Mouse (Mus musculus): ENCODE results near the gene Prkar1b. TPM values are rescaled to one million over a fixed set of nuclear protein-coding genes. Genes with fewer than 3 reads are reported as not detected.

Gene Prkar1b
- polyA plus RNA-seq, 1 experiment from 2014 or later, result 2.4 TPM

DNA sequence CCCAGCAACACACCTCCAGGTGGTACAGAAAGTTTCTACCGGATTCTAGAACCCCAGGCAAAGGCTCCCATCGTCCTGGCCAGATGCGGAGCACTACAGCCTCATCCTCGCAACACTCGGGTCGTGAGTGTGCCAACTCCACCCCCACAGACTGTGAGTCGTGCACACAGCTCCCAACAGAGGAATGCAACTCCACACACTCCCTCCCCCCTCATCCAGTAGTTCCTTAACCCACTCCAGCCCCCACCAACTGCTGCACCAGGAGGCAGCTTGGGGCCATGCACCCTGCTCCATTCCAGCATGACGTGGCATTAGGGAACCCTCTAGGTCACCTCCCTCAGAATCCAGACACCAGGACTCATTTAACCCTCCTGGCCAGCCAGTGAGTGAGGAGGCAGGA, 170.0 kb downstream of the Prkar1b start:
- no peak for DNase-seq (ENCODE audit: low spot score)

DNA sequence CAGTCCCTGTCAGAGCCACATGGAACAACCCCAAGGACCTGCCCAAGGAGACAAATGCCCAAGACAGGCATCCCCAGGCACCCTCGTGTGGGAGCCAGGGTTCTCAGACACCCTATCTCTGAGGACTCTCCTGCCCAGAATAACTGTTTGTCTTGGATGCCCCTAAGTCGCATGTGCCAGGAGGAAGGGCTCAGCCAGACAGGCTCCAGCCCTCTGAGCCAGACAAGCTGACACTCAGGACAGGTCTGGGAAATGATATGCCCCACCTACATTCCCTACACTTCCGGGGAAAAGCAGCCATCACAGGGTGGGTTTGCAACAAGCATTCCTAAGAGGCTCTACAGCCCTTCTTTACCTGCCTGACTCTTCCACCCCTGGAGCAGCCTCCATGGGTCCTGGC, 172.0 kb downstream of the Prkar1b start:
- no peak for DNase-seq (ENCODE audit: low spot score)

DNA sequence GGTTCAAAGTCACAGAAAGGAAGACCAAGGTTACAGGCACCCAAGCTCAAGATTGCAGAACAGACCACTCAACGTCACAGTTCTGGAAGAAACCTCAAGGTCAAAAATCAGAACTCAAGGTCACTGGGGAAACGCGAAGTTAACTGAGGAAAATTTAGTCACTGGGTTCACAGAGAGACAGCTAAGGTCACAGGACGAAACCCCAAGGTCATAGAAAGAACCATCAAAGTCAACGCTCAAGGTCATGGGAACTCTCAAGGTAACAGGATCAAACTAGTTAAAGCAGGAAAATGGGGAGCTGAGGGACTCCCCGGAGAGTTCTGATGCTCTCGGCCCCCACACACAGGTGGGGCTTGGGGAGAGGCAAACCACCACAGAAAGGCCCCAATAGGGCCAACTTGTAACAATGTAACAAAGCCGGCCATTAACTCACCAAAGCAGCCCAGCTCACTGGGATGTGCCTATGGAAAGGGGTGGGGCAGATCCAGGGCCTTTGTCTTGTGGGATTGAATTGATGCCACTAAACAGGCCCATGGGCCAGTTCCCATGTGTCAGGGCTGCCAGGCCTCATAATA, 174.8 kb downstream of the Prkar1b start:
- DNase-seq (ENCODE audit: low spot score), result no peak

DNA sequence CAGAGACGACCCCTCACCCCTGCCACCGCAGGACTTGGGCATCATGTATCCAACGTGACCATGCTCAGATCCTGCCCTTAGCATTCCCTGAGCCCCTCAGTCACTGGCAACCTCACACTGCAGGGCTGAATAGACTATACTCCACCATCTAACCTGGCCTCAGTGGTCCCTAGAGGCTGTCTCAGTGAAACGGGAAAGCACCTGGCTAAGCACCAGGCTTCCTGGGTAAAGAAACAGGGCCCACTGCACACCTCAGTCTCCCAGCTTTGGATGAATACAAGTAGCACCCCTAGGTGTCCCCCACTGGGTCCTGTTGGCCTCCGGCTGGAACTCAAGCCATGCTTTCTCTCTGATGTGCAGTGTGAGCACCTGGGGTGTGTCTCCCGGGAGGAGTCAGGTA, 176.3 kb downstream of the Prkar1b start:
- DNase-seq (ENCODE audit: low spot score), result no peak

DNA sequence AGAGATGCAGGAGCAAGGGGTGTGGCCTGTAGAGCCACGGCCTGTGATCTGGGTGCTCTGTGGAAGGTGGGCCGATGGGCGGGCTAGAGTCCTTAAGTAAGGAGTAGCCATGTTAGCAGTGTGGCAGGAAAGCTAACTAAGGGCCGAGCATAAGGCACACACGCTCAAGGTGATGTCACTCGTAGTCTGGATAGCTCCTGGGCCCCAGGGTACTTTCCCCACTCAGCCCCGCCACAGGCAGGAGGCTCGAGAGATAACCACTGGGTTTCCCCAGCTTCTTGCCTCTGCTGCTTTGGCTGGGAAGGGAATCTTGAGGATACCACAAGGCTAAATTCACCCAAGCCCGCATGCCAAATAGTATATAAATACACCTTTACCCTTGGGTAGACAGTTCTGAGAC, 178.4 kb downstream of the Prkar1b start:
- DNase-seq (ENCODE audit: low spot score), result no peak

DNA sequence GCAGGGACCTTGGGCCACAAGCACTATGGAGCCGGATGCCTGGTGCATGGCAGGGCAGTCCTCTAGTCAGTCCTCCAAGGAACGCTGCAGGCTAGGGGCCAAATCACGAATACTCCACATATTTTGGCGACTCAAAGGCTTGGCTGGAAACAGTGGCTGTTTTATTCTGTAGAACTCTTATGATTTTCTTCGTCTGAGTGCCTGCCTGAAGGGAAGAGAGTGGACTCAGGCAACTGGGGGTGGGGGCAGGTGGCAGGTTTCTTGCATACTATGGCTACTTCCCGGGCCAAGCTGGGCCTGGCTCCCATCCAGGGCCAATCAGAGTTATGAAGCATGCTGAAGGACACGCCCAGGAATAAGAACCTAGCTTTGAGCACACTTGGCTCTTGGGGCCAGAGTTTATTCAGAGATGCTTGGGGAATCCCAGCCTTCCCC, 179.7 kb downstream of the Prkar1b start:
- no peak for DNase-seq (ENCODE audit: low spot score)

Other genes with a start within 250 kb of the Prkar1b start
- 26.4 and 31.2 TPM in 2 replicates for gene Pdgfa, start 152.6 kb downstream of the Prkar1b start, polyA plus RNA-seq (2015; fragmentation: Nextera tagmentation; extraction: Ambion mirVana)
- gene Dnaaf5, start 222 bp upstream of the Prkar1b start, polyA plus RNA-seq (2015; fragmentation: Nextera tagmentation; extraction: Ambion mirVana), result 3.4 and 4.1 TPM in 2 replicates
- gene Sun1, start 50.6 kb upstream of the Prkar1b start, polyA plus RNA-seq (2015; fragmentation: Nextera tagmentation; extraction: Ambion mirVana), result 19.0 and 19.4 TPM in 2 replicates
- gene Get4, start 102.3 kb upstream of the Prkar1b start, polyA plus RNA-seq (2015; fragmentation: Nextera tagmentation; extraction: Ambion mirVana), result 184 and 200 TPM in 2 replicates
- 3.1 TPM in 2 replicates for gene Adap1, start 175.6 kb upstream of the Prkar1b start, polyA plus RNA-seq (2015; fragmentation: Nextera tagmentation; extraction: Ambion mirVana)
- 110 and 112 TPM in 2 replicates for gene Cox19, start 201.4 kb upstream of the Prkar1b start, polyA plus RNA-seq (2015; fragmentation: Nextera tagmentation; extraction: Ambion mirVana)
- not detected in 2 replicates for gene Cyp2w1, start 202.6 kb upstream of the Prkar1b start, polyA plus RNA-seq (2015; fragmentation: Nextera tagmentation; extraction: Ambion mirVana)
- 5.5 and 7.4 TPM in 2 replicates for gene Gpr146, start 227.7 kb upstream of the Prkar1b start, polyA plus RNA-seq (2015; fragmentation: Nextera tagmentation; extraction: Ambion mirVana)